Mouse (Mus musculus) CH12.LX (cell line): ENCODE results near the gene Grin2c.

Source experiments
- BHLHE40 ChIP-seq: IDR thresholded peaks from 2 replicates; pipeline ENCODE4 v1.6.1; 2011; ENCODE audit warnings: mild to moderate bottlenecking, low read depth, low read length, improper control_type of control experiment
- CHD2 ChIP-seq: IDR thresholded peaks from 2 replicates; pipeline ENCODE4 v1.6.1; 2011; ENCODE audit warnings: low read length, improper control_type of control experiment
- CTCF ChIP-seq, 2 experiments: IDR thresholded peaks in 1 of 2; conservative IDR thresholded peaks in 1 of 2; 2 replicates each; pipeline ENCODE4 v1.5.1; 2011 to 2012; ENCODE audit warnings: low read depth in 2 of 2, low read length in 2 of 2, improper control_type of control experiment in 1 of 2, inconsistent platforms in 1 of 2, mild to moderate bottlenecking in 1 of 2, moderate library complexity in 1 of 2
- GABPA ChIP-seq: IDR thresholded peaks from 2 replicates; pipeline ENCODE4 v1.6.1; 2012; ENCODE audit warnings: low read depth, low read length, improper control_type of control experiment, inconsistent platforms; ENCODE audit not compliant: insufficient replicate concordance
- MAX ChIP-seq: IDR thresholded peaks from 2 replicates; pipeline ENCODE4 v1.6.1; 2011; ENCODE audit warnings: low read length, improper control_type of control experiment
- MYC ChIP-seq: IDR thresholded peaks from 2 replicates; pipeline ENCODE4 v1.6.1; 2011; ENCODE audit warnings: low read depth, mild to moderate bottlenecking, improper control_type of control experiment, low read length
- POLR2A ChIP-seq: IDR thresholded peaks from 2 replicates; pipeline ENCODE4 v1.6.1; 2011; ENCODE audit warnings: low read depth, mild to moderate bottlenecking, improper control_type of control experiment, low read length
- RAD21 ChIP-seq: IDR thresholded peaks from 2 replicates; pipeline ENCODE4 v1.6.1; 2011; ENCODE audit warnings: low read depth, mild to moderate bottlenecking, low read length, improper control_type of control experiment, moderate library complexity
- RCOR1 ChIP-seq: conservative IDR thresholded peaks from 2 replicates; pipeline ENCODE4 v1.6.1; 2012; ENCODE audit warnings: low read depth, mild to moderate bottlenecking, inconsistent platforms, low read length, improper control_type of control experiment
- TCF12 ChIP-seq: IDR thresholded peaks from 2 replicates; pipeline ENCODE4 v1.6.1; 2014; ENCODE audit warnings: low read depth, mild to moderate bottlenecking, inconsistent platforms, low read length, improper control_type of control experiment
- UBTF ChIP-seq: IDR thresholded peaks from 2 replicates; pipeline ENCODE4 v1.6.1; 2012; ENCODE audit warnings: low read depth, mild to moderate bottlenecking, inconsistent platforms, low read length, improper control_type of control experiment, moderate library complexity
- USF2 ChIP-seq: conservative IDR thresholded peaks from 2 replicates; pipeline ENCODE4 v1.6.1; 2011; ENCODE audit warnings: low read depth, low read length, improper control_type of control experiment
- ZMIZ1 ChIP-seq: IDR thresholded peaks from 2 replicates; pipeline ENCODE4 v1.6.1; 2012; ENCODE audit warnings: low read depth, mild to moderate bottlenecking, inconsistent platforms, low read length, improper control_type of control experiment

DNA sequence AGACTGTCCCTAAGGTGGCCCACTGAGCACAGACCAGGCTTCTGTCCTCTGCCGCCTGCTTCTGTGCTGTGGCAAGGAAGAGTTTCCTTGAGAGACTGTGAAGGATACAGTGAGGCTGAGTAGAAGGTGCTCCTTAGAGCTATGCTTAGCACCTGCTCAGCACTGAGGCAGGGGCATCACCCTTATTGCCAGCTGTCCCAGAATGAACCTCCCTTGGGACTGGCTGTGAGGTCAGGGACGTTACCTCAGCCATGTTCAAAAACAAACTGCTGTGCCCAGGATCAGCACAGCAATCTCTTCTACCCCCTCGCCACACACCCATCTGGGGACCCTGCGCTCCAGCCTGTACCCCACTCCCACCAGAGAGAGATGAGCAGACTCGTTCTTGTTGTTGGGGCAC lies 34.2 kb downstream of the Grin2c start:
- TF ChIP-seq RAD21, result no peak
- no peak for TF ChIP-seq POLR2A
- no peak for TF ChIP-seq USF2
- no peak for TF ChIP-seq MYC
- no peak for TF ChIP-seq RCOR1
- TF ChIP-seq CTCF (conservative IDR thresholded peaks at IDR 0.05 in 1 of 2, IDR thresholded peaks at IDR 0.05 in 1 of 2; ENCODE audit: low read depth in 2 of 2, low read length in 2 of 2), result no peak
- TF ChIP-seq MAX, result no peak
- no peak for TF ChIP-seq ZMIZ1
- TF ChIP-seq TCF12, result peak; percentile 54; the same call in 1 of the 2 replicates
- TF ChIP-seq BHLHE40, result 0 out of 2 replicates have a peak, but pooled peaks have one; percentile 28
- no peak for TF ChIP-seq CHD2
- TF ChIP-seq UBTF, result no peak
- no peak for TF ChIP-seq GABPA
